Mouse (Mus musculus) monocyte, adult 5-6 weeks (primary cell): ENCODE measurements at regions not wholly inside any gene's neighbourhood (a gene's known extent, or its start where the extent isn't known, plus 50 kb on each side); places are given as distances from the start of the nearest gene placed in this dataset.

Experiments
- ATAC-seq: fragments of 153-309, 156-312 bp; replicated peaks from 2 replicates; pipeline ENCODE4 v1.8.0; 2017; ENCODE audit warnings: mild to moderate bottlenecking; ENCODE audit not compliant: low TSS enrichment, insufficient number of reproducible peaks, severe bottlenecking, poor library complexity, low FRiP score

DNA sequence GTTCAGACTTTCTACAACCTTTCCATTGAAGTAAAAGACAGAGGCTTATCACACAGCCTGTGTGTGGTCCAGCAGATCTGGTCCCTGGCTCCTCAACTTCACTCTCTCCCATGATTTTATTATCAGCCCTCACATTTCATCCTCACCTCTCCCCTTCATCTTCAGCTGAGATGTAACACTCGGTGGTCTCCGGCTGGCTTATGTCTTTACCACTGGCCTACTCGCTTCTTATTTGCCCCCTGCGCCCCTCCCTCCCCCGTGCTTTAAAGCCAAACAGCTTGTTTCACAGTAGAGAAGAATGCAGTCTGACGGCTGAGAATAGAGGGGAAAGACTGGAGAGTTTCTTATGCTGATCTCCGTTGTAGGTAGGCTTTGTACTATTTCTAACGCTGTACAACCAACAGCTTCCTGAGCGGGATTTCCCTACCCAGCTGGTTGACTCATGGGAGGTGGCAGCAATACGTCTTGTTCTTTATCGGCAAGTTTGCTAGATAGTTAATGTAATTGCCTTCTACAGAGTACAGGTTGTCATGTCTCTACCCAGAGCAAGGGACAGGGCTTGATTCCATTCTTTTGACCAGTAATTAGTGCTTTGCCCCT lies 152.9 kb upstream of the Cmc1 start:
- ATAC-seq = no peak

DNA sequence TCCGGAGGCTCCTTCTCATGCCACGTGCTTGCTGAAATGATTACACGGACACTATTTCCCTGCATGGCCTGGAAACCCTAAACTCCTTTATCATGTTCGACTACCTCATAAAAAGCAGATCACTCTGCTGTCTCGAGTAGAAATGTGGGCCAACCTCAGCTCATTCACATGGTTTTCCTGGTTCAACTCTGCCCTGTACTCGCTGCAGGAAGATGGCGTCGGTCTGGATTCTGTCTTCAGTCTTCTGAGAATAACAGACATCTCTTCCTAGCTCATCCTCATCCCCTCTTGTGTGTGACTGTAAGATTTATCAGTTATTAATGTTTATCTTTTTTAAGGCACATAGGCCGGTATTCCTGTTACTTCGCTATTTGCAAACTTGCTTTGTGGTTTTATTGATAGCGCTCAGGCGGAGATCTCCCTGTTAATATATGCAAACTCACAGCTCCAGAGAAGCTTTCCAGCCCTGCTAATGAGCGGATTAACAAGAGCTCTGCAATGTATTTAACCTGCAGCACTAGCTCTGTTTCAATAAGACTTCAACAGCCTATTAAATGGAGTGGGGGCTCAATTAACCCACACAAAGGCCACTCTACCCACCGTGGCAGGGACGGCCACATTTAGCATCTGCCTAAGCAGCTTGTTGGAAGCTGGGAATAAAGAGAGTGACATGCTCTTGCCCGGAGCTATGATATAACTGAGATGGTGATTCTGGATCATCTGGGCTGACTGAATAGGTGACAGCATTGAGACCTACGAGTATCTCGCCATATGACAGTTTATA lies 159.5 kb upstream of the Eomes start:
- no peak for ATAC-seq

DNA sequence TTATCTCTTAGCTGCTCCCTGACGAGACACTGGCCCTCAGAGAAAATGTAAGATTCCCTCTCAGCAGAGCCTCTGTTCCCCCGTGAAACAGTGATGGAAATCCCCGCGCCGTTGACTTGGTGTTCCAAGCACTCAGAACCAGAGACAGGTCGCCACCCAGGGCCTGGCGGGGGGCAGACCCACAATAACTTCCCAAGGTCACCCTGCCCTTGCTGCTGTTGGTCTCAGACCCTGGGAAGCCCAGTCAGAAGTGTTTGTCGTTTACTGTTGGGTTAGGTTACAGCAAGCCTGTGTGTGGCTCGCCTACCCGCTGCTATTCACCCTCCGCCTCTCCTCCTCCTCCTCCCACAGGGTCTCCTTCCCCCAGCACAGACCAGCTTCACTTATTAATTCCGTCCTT lies 154.2 kb upstream of the Eomes start:
- no peak for ATAC-seq

DNA sequence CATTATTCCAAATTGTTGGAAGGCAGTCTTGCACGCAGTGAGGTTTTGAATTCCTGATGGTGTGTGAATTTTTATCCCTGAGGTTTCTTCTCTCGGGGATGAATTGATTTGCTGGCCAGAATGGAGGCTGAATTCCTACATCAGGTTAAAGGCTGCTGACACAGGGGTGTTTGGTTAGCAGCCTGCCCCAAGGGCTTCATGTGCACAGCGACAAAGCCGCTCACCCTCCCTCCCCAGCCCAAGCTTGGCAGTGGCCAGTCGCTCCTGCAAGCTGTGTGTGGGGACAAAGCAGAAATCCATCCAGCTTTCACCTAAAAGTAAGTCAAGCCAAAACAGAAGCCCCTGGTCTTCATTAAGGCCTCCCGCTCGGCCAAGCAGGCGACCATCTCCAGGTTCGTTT lies 151.4 kb upstream of the Eomes start:
- ATAC-seq = no peak

DNA sequence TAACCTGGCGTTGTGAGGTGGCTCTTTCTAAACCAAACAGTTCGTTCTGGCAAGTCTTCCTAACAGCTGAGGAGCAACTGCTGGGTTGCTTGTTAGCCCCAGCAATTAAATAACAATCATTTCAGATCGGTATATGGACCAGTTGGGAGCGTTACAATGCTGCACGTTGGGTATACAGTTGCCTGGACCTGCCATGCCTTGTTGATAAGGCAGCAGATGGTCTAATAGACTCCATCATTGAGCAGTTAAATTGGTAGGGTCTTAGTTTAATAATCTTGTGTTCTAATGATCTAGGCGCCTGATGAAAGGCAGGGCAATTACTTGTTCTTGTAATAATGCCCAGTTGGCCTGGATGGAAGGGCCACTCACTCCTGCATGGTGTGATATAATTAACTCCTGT lies 150.1 kb upstream of the Eomes start:
- no peak for ATAC-seq

DNA sequence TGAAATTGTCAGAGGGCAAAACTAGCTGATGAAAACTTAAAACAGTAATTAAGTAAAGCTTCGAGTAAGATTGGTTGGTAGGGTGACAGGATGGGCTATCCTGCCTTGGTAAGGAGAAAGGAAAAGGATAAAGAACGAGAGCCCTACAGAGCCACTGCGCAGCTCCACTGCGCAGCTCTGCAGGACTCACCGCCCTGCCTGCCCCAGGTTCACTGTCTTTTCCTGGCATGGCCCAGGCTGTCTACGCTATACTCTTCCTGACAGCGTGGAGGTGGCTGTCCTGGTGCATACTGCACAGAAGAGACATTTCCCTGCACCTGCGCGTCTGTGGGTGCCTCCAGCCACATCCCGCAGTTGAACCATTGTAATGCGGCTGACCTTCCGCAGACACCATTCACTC lies 136.6 kb upstream of the Eomes start:
- no peak for ATAC-seq

DNA sequence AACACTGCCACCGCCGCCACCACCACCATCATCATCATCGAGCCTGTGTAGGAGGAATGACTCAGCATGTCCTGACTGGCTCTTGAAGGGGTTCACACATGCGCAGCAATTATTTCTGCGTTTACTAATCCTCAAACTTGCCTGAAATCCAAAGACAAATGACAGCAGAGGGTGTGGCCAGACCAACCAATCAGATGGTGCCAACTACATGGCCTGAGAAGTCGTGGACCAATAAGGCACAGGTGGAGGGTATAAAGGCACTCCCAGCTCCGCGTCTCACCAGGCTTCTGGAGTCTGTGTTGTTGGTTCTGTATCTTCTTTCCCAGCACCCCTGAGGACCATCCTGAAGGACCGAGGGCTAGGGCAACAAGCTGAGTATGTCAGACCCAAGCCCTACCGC lies 123.1 kb upstream of the Eomes start:
- no peak for ATAC-seq

DNA sequence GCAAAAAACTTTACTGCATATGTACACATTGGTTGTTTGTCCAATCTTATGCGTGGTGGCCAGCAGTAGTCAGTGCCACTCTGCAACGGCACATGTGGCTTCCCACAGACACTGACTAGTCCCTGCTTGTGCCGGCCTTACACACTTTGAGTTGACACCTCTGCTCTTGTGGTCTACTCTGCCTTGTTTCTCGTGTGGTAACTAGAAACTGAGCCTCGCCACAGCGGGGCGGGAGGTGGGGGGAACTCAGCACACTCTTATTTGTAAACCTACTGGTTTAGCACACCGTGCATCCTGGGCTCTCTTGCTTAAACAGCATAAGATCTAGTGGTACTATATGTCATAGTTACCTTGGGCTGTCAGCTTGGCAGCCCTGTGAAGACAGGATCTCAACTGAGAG lies 120.6 kb upstream of the Eomes start:
- peak; percentile 59 for ATAC-seq

DNA sequence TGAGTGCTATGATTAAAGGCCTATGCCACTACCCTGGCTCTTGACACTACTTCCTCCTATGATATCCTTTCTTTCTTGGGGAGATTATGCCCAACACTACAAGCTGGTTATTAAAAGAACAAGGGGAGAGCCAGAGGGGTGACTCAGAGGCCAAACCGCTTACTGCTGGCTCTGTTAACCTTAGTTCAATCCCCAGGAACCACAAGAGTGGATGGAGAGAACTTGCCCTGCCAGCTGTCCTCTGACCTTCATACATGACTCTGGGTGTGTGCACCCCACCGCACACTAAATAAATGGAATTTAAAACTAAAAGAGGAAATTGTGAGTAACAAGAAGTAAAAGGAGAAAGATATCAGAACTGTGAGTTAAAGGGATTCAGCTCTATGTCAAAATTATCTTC lies 114.1 kb upstream of the Eomes start:
- ATAC-seq = no peak

DNA sequence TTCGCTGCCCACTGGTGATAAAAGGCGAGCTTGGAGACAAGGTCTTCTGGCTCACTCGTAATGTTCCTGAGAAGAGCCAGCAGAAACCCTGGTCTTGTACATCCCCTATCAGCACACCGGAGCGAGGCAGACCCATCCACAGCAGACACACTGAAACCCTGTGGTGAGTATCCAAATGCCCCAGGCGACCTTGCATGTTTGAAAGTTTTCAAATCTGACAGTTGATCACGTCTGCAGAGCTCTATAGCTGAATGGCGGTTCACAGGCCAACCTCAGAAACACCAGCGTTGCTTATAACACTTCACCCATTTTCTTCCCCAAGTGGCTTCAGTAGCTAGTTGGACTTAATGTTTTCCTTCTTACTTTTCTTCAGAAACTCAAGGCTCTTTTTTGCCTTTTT lies 112.6 kb upstream of the Eomes start:
- no peak for ATAC-seq

DNA sequence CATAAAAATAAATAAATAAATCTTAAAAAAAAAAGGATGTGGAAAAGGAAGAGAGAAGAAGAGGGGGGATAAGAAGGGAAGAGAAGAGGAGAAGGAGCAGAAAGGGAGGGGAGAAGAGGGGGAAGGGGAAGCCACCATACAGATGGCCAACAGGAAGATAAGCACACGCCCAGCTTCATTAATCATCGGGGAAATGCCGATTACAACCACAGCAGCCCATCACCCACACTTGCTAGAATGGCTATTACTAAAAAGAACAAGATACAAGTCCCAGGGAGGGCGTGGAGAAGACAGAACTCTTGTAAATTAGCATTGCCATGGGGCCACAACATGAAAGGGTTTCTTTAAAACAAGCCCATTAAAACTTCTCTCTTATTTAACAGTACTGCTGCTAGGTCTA lies 110.7 kb upstream of the Eomes start:
- no peak for ATAC-seq

DNA sequence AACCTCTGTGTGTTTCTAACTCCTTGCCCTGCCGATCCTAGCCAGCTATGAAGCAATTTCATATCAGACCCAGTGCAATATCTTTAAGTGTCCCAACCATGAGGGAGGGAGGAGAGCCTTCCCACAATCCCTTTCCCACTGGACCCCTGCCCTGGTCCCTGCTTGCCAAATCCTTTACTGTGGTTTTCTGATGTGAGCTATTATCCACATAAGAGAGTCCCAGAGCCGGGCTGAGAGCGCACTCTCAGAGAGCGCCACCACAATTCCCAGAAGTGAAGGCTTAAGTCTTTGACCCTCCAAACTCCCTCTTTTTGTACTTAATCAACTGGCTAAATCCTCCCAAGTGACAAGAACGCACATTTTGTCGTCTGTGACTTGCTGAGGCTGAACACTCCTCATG lies 107.4 kb upstream of the Eomes start:
- ATAC-seq = no peak

DNA sequence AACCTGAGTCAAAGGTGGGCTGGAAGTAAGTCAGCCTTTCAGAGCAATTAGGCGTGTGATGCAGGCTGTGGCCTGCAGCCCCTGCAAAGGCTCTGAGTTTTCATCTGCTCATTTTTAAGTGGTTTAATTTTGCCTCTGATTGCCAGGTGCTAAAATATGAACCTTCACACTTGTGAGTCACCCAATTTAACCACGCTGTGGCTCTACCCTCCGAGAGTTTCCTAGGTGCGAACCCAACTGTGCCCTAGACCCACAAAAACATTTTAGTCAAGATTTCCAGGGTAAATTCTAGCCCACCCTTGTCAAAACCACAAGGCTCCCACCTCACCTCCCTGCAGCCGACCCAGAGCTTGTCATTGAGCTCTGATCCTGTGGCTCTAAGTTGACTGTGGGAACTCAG lies 103.3 kb upstream of the Eomes start:
- ATAC-seq = 0 out of 2 replicates have a peak, but pooled peaks have one; percentile 5

DNA sequence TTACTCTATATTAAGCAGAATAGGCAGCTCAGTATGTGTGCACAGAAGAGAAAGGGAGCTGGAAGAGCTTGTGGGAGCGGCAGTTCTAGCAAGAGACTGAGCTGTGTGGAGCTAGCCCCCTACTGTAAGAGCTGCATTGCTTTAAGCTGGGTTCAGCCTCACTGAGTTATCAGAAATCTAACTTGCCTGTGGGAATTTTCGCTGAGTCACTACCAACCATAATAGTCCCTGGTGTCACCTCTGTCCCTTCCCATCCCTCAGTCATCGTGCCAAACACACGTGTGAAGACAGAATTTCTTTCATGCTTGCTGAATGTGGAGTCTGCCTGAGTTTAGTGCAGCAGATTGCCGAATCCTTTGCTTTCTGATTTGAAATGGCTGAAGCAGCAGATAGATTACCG lies 99.0 kb upstream of the Eomes start:
- no peak for ATAC-seq

DNA sequence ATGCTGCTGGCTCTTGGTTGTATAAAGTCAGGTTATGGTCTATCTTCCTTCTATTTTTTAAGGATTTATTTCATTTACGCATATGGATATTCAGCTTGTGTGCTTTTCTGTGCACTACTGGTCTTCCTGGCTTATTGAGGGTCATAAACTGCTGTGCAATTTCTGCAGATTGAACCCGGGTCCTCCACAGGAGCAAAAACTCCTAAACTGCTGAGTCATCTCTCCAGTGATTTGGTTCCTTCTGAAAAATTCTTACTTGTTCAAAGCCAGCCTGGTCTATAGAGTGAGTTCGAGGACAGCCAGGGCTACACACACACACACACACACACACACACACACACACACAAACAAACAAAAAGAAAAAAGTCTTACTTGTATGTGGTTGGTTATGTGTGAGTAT lies 95.5 kb upstream of the Eomes start:
- ATAC-seq = no peak

DNA sequence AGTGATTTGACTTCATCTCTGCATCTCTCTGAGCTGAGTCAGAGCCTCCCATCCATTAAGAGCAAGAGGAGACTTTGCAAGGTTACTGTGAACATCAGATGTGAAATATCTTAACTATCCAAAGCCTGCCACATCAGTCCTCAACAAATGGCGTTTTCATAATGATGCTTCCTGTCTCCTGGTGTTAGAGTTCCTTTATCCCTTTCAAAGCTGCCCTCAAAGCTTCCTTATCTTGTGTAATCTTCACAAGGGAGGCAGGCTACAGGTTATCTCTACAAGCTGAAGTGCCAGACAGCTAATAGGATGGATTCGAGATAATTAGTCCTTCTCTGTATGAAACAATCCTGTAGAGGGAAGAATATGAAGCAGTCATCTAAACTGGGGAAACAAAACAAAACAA lies 93.4 kb upstream of the Eomes start:
- no peak for ATAC-seq

DNA sequence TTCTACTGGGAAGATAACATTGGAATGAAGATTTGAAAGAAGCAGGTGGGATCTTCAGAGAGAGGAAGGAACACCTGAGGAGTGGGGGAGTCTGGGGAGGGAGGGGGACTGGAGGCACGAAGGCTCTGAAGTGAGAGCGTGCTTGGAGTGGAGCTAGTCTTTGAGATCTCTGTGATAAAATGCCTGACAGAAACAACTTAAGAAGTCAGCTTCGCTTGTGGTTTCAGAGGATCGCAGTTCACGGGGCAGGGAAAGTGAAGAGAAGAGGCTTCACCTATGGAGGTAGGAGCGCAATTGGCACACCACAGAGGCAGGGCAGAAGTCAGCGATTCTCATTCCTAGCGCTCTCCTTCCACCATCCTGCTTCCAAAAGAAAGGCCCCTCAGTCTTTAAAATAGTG lies 90.4 kb upstream of the Eomes start:
- no peak for ATAC-seq

DNA sequence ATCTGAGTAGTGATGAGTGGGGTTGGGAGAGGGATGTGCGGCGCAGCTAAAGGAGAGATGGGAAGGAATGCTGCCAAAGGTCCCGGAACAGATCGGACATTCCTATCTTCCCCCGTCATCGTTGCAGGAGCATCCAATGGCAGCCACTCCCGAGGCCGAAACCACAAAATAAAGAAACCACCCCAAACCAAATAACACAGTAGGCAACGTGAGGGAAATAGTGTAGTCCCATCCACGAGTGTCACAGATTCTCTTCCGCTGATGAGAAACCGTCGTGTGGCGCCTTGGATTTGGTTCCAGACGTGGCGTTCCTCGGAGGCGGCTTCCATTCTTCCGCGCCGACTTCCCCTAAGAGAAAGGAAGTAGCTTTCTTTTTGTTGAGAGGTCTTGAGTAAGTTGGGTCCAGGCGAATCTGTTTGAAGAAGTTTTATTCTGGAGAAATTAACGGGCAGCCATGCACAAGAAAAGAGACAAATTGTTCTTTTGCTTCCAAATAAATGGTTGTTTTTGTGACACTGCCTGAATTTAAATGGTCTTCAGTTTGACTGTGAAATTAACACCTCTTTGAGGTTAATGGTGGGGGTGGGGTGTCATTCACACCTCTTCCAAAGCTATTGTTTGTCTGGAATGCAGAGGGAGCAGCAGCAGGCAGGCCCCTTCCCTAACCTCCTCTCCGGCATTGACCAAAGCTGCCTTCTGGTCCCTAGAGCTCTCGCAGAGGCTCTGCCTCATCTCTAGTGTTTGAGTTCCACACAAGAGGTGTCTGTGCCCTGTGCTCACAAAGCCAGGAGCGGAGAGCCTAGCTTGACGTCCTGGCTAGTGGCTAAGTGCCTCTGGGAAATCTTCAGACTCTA lies 88.3 kb upstream of the Eomes start:
- no peak for ATAC-seq

DNA sequence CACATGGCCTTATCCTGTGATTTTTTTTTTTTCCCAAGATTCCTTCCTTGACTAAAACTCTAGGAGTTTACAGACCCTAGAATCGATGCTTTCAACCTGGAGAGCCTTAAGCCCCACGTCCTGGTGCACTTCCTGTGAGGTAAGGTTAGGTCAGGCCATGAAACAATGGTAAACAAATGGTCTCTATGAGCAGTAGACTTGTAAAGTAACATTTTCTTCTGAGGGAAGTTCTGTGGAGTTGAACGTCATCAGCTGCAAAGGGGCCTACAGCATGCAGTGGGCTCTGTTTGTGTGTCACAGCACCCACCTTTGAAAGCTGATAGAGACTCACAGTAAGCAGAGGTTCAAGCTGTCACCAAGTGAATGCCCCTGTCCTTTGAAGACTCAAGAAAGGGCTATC lies 87.3 kb upstream of the Eomes start:
- ATAC-seq = no peak

DNA sequence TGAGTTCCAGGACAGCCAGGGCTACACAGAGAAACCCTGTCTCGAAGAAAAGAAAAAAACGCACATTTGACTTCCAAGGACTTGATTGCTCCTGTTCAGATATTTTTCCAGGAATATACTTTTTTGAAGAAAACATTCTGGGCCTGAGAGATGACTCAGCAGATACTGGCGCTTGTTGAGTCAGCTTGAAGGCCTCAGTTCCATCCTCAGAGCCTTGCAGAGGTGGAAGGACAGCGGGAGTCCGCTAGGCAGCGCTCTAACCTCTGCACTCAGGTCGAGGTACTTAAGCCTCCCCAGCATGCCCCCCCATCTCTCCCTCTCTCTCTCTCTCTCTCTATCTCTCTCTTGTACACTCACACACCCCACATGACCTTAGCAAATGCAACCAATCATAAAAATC lies 86.3 kb upstream of the Eomes start:
- ATAC-seq = no peak
